Mouse (Mus musculus): ENCODE results near the gene 2310057J18Rik.
"Not testable (repeated sequence)": the region's sequence is repeated elsewhere in the genome, so short reads cannot be mapped to it uniquely, and the experiment has no call there.

Gene 2310057J18Rik

DNA sequence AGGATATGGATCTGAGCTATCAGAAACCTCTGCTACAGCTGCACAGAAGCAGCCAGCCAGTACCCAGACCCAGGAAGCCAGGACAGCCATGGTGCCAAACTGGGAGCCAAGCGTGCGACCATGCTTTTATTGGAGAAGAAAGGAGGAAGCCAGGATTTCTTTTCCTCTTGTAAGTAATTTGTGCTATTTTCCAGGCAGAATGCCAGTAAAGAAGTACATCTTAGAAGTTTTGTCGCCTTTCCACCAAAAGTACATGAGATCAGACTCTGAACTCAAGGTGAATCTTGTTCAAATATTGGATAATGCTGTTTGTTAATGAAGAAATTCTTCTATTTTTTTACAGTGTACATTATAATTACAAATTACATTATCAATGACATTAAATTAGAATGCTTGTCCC lies at the start of gene 2310057J18Rik:
Gene 2310057J18Rik (minus strand): TSS at position 101 of the 400 bp plus-strand sequence.
- no peak for DNase-seq (ENCODE audit: low read depth, low spot score)

GRCm38 (mm10) chr10:29029960-29030359 lies 43.9 kb upstream of the 2310057J18Rik start:
- DNase-seq (ENCODE audit: low read depth, low spot score): not testable (repeated sequence)

DNA sequence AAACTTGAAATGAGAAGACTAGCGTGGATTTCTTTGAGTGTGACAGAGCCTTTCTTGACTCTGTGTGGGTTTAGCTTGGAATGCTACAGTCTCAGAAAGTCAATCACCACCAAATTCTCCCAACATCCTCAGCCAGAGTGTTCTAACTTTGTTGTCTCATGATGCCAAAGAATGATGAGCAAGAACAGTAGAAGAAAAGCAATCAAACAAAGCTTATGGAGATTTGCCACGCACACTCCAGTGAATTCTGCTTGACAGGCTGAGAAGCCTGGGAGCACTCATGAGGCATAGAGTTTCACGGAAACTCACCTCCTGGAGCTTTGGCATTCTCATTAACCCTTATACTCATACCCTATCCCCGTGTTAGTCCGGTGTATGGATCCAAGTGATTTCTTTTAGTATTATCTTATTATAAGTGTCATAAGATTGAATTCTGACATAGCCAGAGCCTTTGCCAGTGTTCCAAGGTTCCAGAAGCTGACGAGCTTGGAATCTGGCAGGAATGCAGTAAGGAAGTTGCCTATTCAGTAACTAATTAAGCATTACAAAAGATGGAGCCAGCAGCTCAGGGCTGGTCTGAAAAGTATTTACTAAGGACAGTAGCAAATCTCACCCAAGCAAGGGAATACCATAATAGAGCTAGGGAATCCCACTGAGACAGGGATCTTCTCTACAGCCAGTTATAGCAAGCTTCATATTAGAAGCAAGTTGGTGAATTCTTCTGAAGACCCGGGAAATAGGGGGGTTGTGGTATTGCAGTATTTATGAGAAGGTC lies 33.6 kb upstream of the 2310057J18Rik start:
- no peak for DNase-seq (ENCODE audit: low read depth, low spot score)

DNA sequence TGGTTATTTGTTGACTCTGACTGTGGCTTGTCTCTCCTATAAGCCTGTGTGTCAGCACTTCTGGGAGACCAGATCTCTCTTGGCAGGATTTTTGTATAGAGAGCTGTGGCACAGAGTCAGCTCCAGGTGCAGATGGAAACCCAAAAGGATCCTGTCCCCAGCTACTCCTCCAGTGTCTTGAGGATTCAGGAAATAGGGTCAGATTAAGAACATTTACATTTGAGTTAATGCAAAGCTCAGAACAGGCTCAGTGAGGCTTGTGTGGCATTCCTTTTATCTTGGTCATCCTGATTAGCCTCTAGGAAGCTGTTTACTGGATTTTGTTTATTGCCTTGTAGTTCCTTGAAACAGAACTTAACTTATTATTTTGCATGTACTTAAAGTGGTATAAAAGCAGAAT lies 11.7 kb upstream of the 2310057J18Rik start:
- DNase-seq (ENCODE audit: low read depth, low spot score): no peak

DNA sequence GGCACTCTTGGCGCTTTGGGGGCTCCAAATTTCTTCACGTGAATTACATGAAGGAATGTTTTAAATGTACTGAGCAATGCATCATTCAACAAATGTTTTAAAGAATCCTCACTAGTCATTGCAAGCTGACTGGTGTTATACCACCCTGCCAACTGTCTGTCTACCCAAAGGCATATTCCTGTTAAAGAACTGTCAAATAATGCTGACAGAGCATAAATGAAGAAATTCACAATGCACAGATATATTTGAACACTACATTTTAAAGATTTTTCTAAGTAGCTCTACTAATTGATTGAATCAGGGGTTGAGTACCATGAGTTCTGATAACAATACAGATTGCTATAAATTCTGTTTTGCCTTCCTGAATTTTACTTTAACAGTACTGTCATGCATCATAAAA lies 2.9 kb upstream of the 2310057J18Rik start:
- no peak for DNase-seq (ENCODE audit: low read depth, low spot score)

DNA sequence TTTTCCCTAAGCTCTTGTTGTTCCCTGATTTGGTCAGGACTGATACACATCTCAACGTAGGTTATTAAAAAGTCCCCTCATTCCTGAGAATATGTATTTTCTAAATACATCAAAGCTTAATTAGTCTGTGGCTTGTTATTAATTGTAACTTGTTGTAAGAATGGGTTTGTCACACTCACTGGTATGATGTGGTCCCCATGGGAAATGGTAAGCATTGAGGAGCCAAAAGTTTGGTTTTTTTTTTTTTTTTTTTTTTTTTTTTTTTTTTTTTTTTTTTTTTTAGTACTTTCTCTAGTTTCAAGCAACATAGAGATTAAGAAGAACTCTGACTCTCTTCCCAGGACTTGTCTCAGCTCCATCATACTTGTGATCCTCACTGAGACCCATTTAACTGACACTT lies 17.9 kb downstream of the 2310057J18Rik start:
- DNase-seq (ENCODE audit: low read depth, low spot score): no peak

GRCm38 (mm10) chr10:28955138-28955537 lies 31.0 kb downstream of the 2310057J18Rik start:
- peak; percentile 53 for DNase-seq (ENCODE audit: low read depth, low spot score)

DNA sequence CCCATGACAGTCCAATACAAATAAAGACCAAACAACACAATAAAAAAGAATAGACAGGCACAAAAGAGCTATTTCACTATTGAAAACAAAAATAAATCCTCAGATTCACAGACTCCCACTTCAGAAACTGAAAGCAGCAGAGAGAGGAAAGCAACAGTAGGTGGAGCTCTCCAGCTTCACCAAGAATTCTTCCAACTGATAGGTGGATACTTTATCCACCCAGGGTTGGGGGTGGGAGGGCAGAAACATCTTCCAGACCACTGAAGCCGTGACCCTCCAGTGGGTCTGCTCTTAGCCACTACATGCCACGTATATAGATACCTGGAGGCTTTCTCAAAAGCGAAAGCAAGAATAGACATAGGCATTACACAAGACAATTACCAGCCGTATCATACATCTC lies 31.6 kb downstream of the 2310057J18Rik start:
- DNase-seq (ENCODE audit: low read depth, low spot score): no peak

All from mesoderm, embryonic 11.5 days (tissue).